22 mouse cellular contexts compared by ENCODE assay signal in the genomic region with DNA sequence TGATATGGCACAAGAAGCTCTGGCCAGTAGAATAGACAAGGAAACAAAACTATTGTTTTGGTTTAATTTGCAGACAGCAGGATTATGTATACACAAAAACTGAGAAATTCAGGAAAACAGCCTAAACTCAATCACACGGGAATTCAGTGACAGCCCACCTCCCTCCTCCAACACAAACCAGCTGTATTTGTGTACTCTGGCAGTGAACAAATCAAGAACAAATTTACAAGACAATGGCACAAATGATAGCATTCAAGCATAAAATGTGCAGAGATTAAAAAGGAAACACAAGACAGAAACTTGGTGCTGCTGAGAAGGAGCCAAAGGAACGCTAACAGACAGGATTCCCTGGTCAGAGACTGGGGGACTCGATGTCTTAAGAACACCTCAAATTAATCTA. TPM values are rescaled to one million over a fixed set of nuclear protein-coding genes. Genes with fewer than 3 reads are reported as not detected.
DNase-seq lines count a peak whose midpoint lies in the region; ATAC-seq lines count a peak whose summit lies in the region.
"Had no signal": no experiment of that assay in that cellular context is flagged by ENCODE, and none has a peak within 500 bp of the region (broad histone marks: within the 10 kb centered on the region; RNA-seq: fewer than 3 reads in every experiment).

No protein-coding gene starts in this region.

- 12% methylated on average over 3 of the region's 3 CpGs for WGBS in forebrain, embryonic 14.5 days
- WGBS in forebrain, embryonic 12.5 days, result 24% methylated on average over 3 of the region's 3 CpGs
- WGBS in forebrain, embryonic 16.5 days, result 9% methylated on average over 3 of the region's 3 CpGs
- 18% methylated on average over 3 of the region's 3 CpGs for WGBS in forebrain, embryonic 13.5 days
- WGBS in heart, embryonic 10.5 days, result 78% methylated on average over 3 of the region's 3 CpGs
- WGBS in kidney, embryonic 14.5 days, result 78% methylated on average over 3 of the region's 3 CpGs

- H3K27me3 ChIP-seq in forebrain, embryonic 14.5 days (replicated peaks; ENCODE audit: control insufficient read depth, insufficient read depth, low read length), result no peaks in the 10 kb centered on the region
- H3K27me3 ChIP-seq in forebrain, embryonic 12.5 days, result 0 out of 2 replicates have a peak, but pooled peaks cover 3% of the 10 kb centered on the region
- H3K27me3 ChIP-seq in forebrain, embryonic 16.5 days (replicated peaks; ENCODE audit: control insufficient read depth, insufficient read depth, low read length), result no peaks in the 10 kb centered on the region
- H3K27me3 ChIP-seq in forebrain, embryonic 13.5 days, result 0 out of 2 replicates have a peak, but pooled peaks cover 5% of the 10 kb centered on the region
- no peaks in the 10 kb centered on the region for H3K27me3 ChIP-seq in heart, embryonic 10.5 days (ENCODE audit: insufficient read depth, poor library complexity, severe bottlenecking)
- H3K27me3 ChIP-seq in kidney, embryonic 14.5 days (ENCODE audit: control insufficient read depth, insufficient read depth, low read length), result no peaks in the 10 kb centered on the region
- H3K27me3 ChIP-seq: embryonic facial prominence, embryonic 12.5 days had no signal

- peaks cover 10% of the 10 kb centered on the region; the same call in 1 of the 2 replicates for H3K4me1 ChIP-seq in forebrain, embryonic 14.5 days (ENCODE audit: control insufficient read depth, insufficient read depth, low read length)
- H3K4me1 ChIP-seq in forebrain, embryonic 12.5 days, result peaks cover 10% of the 10 kb centered on the region
- H3K4me1 ChIP-seq in forebrain, embryonic 16.5 days (replicated peaks; ENCODE audit: control insufficient read depth, insufficient read depth, low read length), result 0 out of 2 replicates have a peak, but pooled peaks cover 3% of the 10 kb centered on the region
- peaks cover 9% of the 10 kb centered on the region for H3K4me1 ChIP-seq in forebrain, embryonic 13.5 days
- no peaks in the 10 kb centered on the region for H3K4me1 ChIP-seq in heart, embryonic 10.5 days
- H3K4me1 ChIP-seq in kidney, embryonic 14.5 days (ENCODE audit: control insufficient read depth, insufficient read depth, low read length), result no peaks in the 10 kb centered on the region
- H3K4me1 ChIP-seq: embryonic facial prominence, embryonic 10.5 days; embryonic facial prominence, embryonic 12.5 days had no signal

- H3K4me3 ChIP-seq in forebrain, embryonic 14.5 days (ENCODE audit: low read depth, low read length), result no peak overlapping the region
- no peak overlapping the region for H3K4me3 ChIP-seq in forebrain, embryonic 12.5 days (replicated peaks)
- H3K4me3 ChIP-seq in forebrain, embryonic 16.5 days (replicated peaks; ENCODE audit: low read length), result no peak overlapping the region
- no peak overlapping the region for H3K4me3 ChIP-seq in forebrain, embryonic 13.5 days
- no peak overlapping the region for H3K4me3 ChIP-seq in heart, embryonic 10.5 days
- no peak overlapping the region for H3K4me3 ChIP-seq in kidney, embryonic 14.5 days (ENCODE audit: low read length)
- H3K4me3 ChIP-seq: embryonic facial prominence, embryonic 10.5 days; embryonic facial prominence, embryonic 12.5 days had no signal

- H3K9me3 ChIP-seq in forebrain, embryonic 14.5 days (replicated peaks; ENCODE audit: control insufficient read depth, low read length), result no peaks in the 10 kb centered on the region
- H3K9me3 ChIP-seq in forebrain, embryonic 12.5 days, result no peaks in the 10 kb centered on the region
- H3K9me3 ChIP-seq in forebrain, embryonic 16.5 days (ENCODE audit: control insufficient read depth, low read length), result no peaks in the 10 kb centered on the region
- H3K9me3 ChIP-seq in forebrain, embryonic 13.5 days (replicated peaks), result no peaks in the 10 kb centered on the region
- no peaks in the 10 kb centered on the region for H3K9me3 ChIP-seq in heart, embryonic 10.5 days
- no peaks in the 10 kb centered on the region for H3K9me3 ChIP-seq in kidney, embryonic 14.5 days (ENCODE audit: control insufficient read depth, low read length)
- H3K9me3 ChIP-seq: embryonic facial prominence, embryonic 10.5 days; embryonic facial prominence, embryonic 12.5 days had no signal

- no peak overlapping the region for H3K4me2 ChIP-seq in forebrain, embryonic 14.5 days (ENCODE audit: low read length)
- H3K4me2 ChIP-seq in forebrain, embryonic 12.5 days, result no peak overlapping the region
- no peak overlapping the region for H3K4me2 ChIP-seq in forebrain, embryonic 16.5 days (ENCODE audit: low read length)
- no peak overlapping the region for H3K4me2 ChIP-seq in forebrain, embryonic 13.5 days
- H3K4me2 ChIP-seq in kidney, embryonic 14.5 days (replicated peaks; ENCODE audit: low read depth, low read length), result no peak overlapping the region
- H3K4me2 ChIP-seq: embryonic facial prominence, embryonic 12.5 days had no signal

- no peak overlapping the region for H3K9ac ChIP-seq in forebrain, embryonic 14.5 days (ENCODE audit: low read length)
- H3K9ac ChIP-seq in forebrain, embryonic 12.5 days, result no peak overlapping the region
- H3K9ac ChIP-seq in forebrain, embryonic 16.5 days (replicated peaks; ENCODE audit: low read depth, low read length), result no peak overlapping the region
- H3K9ac ChIP-seq in forebrain, embryonic 13.5 days, result no peak overlapping the region
- H3K9ac ChIP-seq in kidney, embryonic 14.5 days (ENCODE audit: low read depth, low read length), result no peak overlapping the region
- H3K9ac ChIP-seq: embryonic facial prominence, embryonic 12.5 days had no signal

- H3K36me3 ChIP-seq in forebrain, embryonic 14.5 days (ENCODE audit: control insufficient read depth, insufficient read depth, low read length), result no peaks in the 10 kb centered on the region
- H3K36me3 ChIP-seq in forebrain, embryonic 12.5 days (replicated peaks), result no peaks in the 10 kb centered on the region
- no peaks in the 10 kb centered on the region for H3K36me3 ChIP-seq in forebrain, embryonic 16.5 days (ENCODE audit: control insufficient read depth, insufficient read depth)
- no peaks in the 10 kb centered on the region for H3K36me3 ChIP-seq in forebrain, embryonic 13.5 days (ENCODE audit: poor library complexity, severe bottlenecking)
- H3K36me3 ChIP-seq in heart, embryonic 10.5 days, result no peaks in the 10 kb centered on the region
- H3K36me3 ChIP-seq in kidney, embryonic 14.5 days (ENCODE audit: control insufficient read depth, insufficient read depth, low read length), result no peaks in the 10 kb centered on the region
- H3K36me3 ChIP-seq: embryonic facial prominence, embryonic 10.5 days; embryonic facial prominence, embryonic 12.5 days; G1E had no signal

- H3K27ac ChIP-seq in forebrain, embryonic 14.5 days (ENCODE audit: low read depth, low read length), result no peak overlapping the region
- no peak overlapping the region for H3K27ac ChIP-seq in forebrain, embryonic 12.5 days
- no peak overlapping the region for H3K27ac ChIP-seq in forebrain, embryonic 16.5 days (ENCODE audit: low read length)
- H3K27ac ChIP-seq in forebrain, embryonic 13.5 days, result no peak overlapping the region
- H3K27ac ChIP-seq in heart, embryonic 10.5 days, result no peak overlapping the region
- no peak overlapping the region for H3K27ac ChIP-seq in kidney, embryonic 14.5 days (ENCODE audit: low read depth, low read length)
- H3K27ac ChIP-seq: embryonic facial prominence, embryonic 10.5 days; embryonic facial prominence, embryonic 12.5 days had no signal

- peak; percentile 58 for DNase-seq in forebrain, embryonic 14.5 days (ENCODE audit: low spot score)
- peak; percentile 11 for DNase-seq in heart, embryonic 10.5 days (ENCODE audit: low spot score)
- DNase-seq in heart, adult 9 months (ENCODE audit: low spot score in 2 of 2), result no peak
- peak; percentile 9 for DNase-seq in R1 (ENCODE audit: low read depth, low spot score)
- DNase-seq: adrenal gland, adult 2 months; adrenal gland, postnatal 10 days; adrenal gland, postnatal 25 days; B cell, adult 2 months; cerebellum, adult 11-12 months; cerebellum, adult 2 months; cerebellum, adult 9-10 months; cerebellum, postnatal 10 days; cerebellum, postnatal 25 days had no signal

- ATAC-seq in forebrain, embryonic 14.5 days, result no peak
- ATAC-seq in forebrain, embryonic 12.5 days (ENCODE audit: low FRiP score), result no peak
- peak; percentile 59 for ATAC-seq in forebrain, embryonic 16.5 days
- ATAC-seq in forebrain, embryonic 13.5 days, result no peak
- no peak for ATAC-seq in kidney, embryonic 14.5 days (ENCODE audit: low FRiP score, low TSS enrichment)
- ATAC-seq: CD4-positive, CD25-positive, alpha-beta regulatory T cell, adult 4 months; Patski had no signal

RNA-seq across cellular contexts. Expression of gene Gpr26, which starts 12.9 kb away (rescaled TPM):
- 1.7 and 2.7 TPM in 2 replicates for polyA plus RNA-seq in forebrain, embryonic 14.5 days (2014; fragmentation: Nextera tagmentation; extraction: Ambion mirVana)
- polyA plus RNA-seq in forebrain, embryonic 12.5 days (2016; fragmentation: Nextera tagmentation; extraction: Ambion mirVana), result 0.65 and 0.77 TPM in 2 replicates
- polyA plus RNA-seq in forebrain, embryonic 16.5 days (2015; fragmentation: Nextera tagmentation; extraction: Ambion mirVana), result 2.2 and 3.1 TPM in 2 replicates
- polyA plus RNA-seq in forebrain, embryonic 13.5 days (2015; fragmentation: Nextera tagmentation; extraction: Ambion mirVana), result 1.2 and 1.5 TPM in 2 replicates
- not detected in 2 replicates for polyA plus RNA-seq in heart, embryonic 10.5 days (2016; fragmentation: Nextera tagmentation; extraction: Ambion mirVana)
- polyA plus RNA-seq in kidney, embryonic 14.5 days (2014; fragmentation: Nextera tagmentation; extraction: Ambion mirVana), result not detected in 2 replicates
- polyA plus RNA-seq: adrenal gland, adult 2 months; CD4-positive, CD25-positive, alpha-beta regulatory T cell, adult 4 months; embryonic facial prominence, embryonic 10.5 days; G1E; Patski had no signal

Comparison
In these comparisons a context has a peak if more than half of its experiments do, and no peak if none do; other contexts are left out.
1. DNase-seq: peak in forebrain, embryonic 14.5 days (single experiment), heart, embryonic 10.5 days (single experiment) and R1 (single experiment); none in heart, adult 9 months (0 of 2).